ENCODE assay signal across 13 mouse cellular contexts in the genomic region with DNA sequence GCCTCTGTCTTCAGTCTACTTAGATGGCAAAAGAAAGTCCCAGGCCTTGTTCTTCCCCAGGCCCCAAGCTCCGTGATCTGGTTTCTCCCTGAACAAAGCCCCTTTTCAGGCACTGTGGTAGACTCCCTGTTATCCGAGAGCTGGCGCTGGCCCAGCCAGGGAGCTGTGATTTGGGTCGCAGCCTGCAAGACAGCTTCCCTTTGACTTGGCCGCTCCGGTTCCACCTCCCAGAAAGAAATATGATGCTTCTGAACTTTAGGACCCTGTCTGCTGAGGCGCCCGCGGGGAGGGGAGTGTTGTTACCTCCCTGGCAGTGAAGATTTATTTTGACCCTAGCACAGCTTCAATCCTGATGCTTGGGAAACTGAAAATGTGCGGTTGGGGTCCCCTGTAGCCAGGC. TPM values are rescaled to one million over a fixed set of nuclear protein-coding genes. Genes with fewer than 3 reads are reported as not detected.
A peak's percentile ranks its signal among the peaks of the same experiment; 100 is the strongest.
DNase-seq lines count a peak whose midpoint lies in the region; ATAC-seq and TF ChIP-seq lines count a peak whose summit lies in the region.
"Had no signal": no experiment of that assay in that cellular context is flagged by ENCODE, and none has a peak within 500 bp of the region (broad histone marks: within the 10 kb centered on the region; RNA-seq: fewer than 3 reads in every experiment).

No protein-coding gene starts in this region.

- H3K9ac ChIP-seq in heart, embryonic 13.5 days = no peak overlapping the region
- no peak overlapping the region for H3K9ac ChIP-seq in heart, embryonic 12.5 days
- H3K9ac ChIP-seq in lung, embryonic 14.5 days = no peak overlapping the region
- H3K9ac ChIP-seq in embryonic facial prominence, embryonic 13.5 days = no peak overlapping the region
- no peak overlapping the region for H3K9ac ChIP-seq in neural tube, embryonic 14.5 days (replicated peaks; ENCODE audit: low read depth, low read length)
- H3K9ac ChIP-seq: lung, embryonic 15.5 days had no signal

- no peak for TF ChIP-seq CTCF in lung, embryonic 14.5 days (IDR thresholded peaks at IDR 0.05; ENCODE audit: low read depth)

- 0 out of 2 replicates have a peak overlapping the region, but pooled peaks have one; percentile 8 for H3K27ac ChIP-seq in heart, embryonic 13.5 days (replicated peaks)
- H3K27ac ChIP-seq in heart, embryonic 12.5 days (ENCODE audit: poor library complexity, severe bottlenecking) = no peak overlapping the region
- no peak overlapping the region for H3K27ac ChIP-seq in lung, embryonic 14.5 days (ENCODE audit: low read depth)
- peak overlapping the region; percentile 69 for H3K27ac ChIP-seq in embryonic facial prominence, embryonic 13.5 days
- H3K27ac ChIP-seq in neural tube, embryonic 14.5 days (ENCODE audit: low read depth, low read length) = no peak overlapping the region
- H3K27ac ChIP-seq: lung, embryonic 15.5 days had no signal

- no peaks in the 10 kb centered on the region for H3K9me3 ChIP-seq in heart, embryonic 13.5 days
- peaks cover 9% of the 10 kb centered on the region for H3K9me3 ChIP-seq in heart, embryonic 12.5 days (replicated peaks)
- no peaks in the 10 kb centered on the region for H3K9me3 ChIP-seq in lung, embryonic 14.5 days (ENCODE audit: low read depth, low read length)
- no peaks in the 10 kb centered on the region for H3K9me3 ChIP-seq in embryonic facial prominence, embryonic 13.5 days
- H3K9me3 ChIP-seq in neural tube, embryonic 14.5 days (ENCODE audit: control insufficient read depth, low read length) = no peaks in the 10 kb centered on the region
- H3K9me3 ChIP-seq: lung, embryonic 15.5 days had no signal

- no peak for ATAC-seq in heart, embryonic 13.5 days (ENCODE audit: extremely low read depth, insufficient number of reproducible peaks, low FRiP score, low TSS enrichment)
- ATAC-seq in heart, embryonic 12.5 days (ENCODE audit: insufficient number of reproducible peaks, low FRiP score) = no peak
- peak; percentile 60; the same call in 1 of the 2 replicates for ATAC-seq in lung, embryonic 14.5 days (ENCODE audit: insufficient read depth)
- ATAC-seq in embryonic facial prominence, embryonic 13.5 days (ENCODE audit: insufficient number of reproducible peaks, insufficient read depth, low FRiP score, low TSS enrichment, low read depth) = peak; percentile 34; the same call in 1 of the 2 replicates
- peak; percentile 34; the same call in 1 of the 2 replicates for ATAC-seq in neural tube, embryonic 14.5 days (ENCODE audit: low read depth)

- no peak overlapping the region for H3K4me2 ChIP-seq in heart, embryonic 13.5 days
- H3K4me2 ChIP-seq in heart, embryonic 12.5 days = no peak overlapping the region
- no peak overlapping the region for H3K4me2 ChIP-seq in lung, embryonic 14.5 days
- H3K4me2 ChIP-seq in embryonic facial prominence, embryonic 13.5 days = no peak overlapping the region
- H3K4me2 ChIP-seq in neural tube, embryonic 14.5 days (ENCODE audit: low read depth, low read length) = no peak overlapping the region
- H3K4me2 ChIP-seq: lung, embryonic 15.5 days had no signal

- DNase-seq in lung, embryonic 14.5 days = peak; percentile 60
- no peak for DNase-seq in lung, postnatal 10 days
- no peak for DNase-seq in cerebellum, postnatal 4 days (ENCODE audit: low spot score in 2 of 2)
- DNase-seq in layer of hippocampus, adult 9-10 months (ENCODE audit: low spot score) = no peak
- DNase-seq: adrenal gland, adult 2 months; gastrocnemius, postnatal 36 days; midbrain, embryonic 14.5 days had no signal

- no peaks in the 10 kb centered on the region for H3K27me3 ChIP-seq in heart, embryonic 13.5 days (replicated peaks)
- no peaks in the 10 kb centered on the region for H3K27me3 ChIP-seq in heart, embryonic 12.5 days (replicated peaks)
- H3K27me3 ChIP-seq in lung, embryonic 14.5 days (ENCODE audit: insufficient read depth, low read length) = no peaks in the 10 kb centered on the region
- no peaks in the 10 kb centered on the region for H3K27me3 ChIP-seq in embryonic facial prominence, embryonic 13.5 days
- H3K27me3 ChIP-seq in neural tube, embryonic 14.5 days (ENCODE audit: control insufficient read depth, insufficient read depth, low read length) = no peaks in the 10 kb centered on the region
- H3K27me3 ChIP-seq: lung, embryonic 15.5 days had no signal

- no peaks in the 10 kb centered on the region for H3K36me3 ChIP-seq in heart, embryonic 13.5 days
- H3K36me3 ChIP-seq in heart, embryonic 12.5 days = no peaks in the 10 kb centered on the region
- no peaks in the 10 kb centered on the region for H3K36me3 ChIP-seq in lung, embryonic 14.5 days (ENCODE audit: insufficient read depth)
- H3K36me3 ChIP-seq in embryonic facial prominence, embryonic 13.5 days = no peaks in the 10 kb centered on the region
- no peaks in the 10 kb centered on the region for H3K36me3 ChIP-seq in neural tube, embryonic 14.5 days (ENCODE audit: control insufficient read depth, insufficient read depth, low read length)
- H3K36me3 ChIP-seq: lung, embryonic 15.5 days had no signal

- no peak overlapping the region for H3K4me3 ChIP-seq in heart, embryonic 13.5 days
- H3K4me3 ChIP-seq in heart, embryonic 12.5 days = no peak overlapping the region
- no peak overlapping the region for H3K4me3 ChIP-seq in lung, embryonic 14.5 days (ENCODE audit: low read depth, low read length)
- no peak overlapping the region for H3K4me3 ChIP-seq in embryonic facial prominence, embryonic 13.5 days
- H3K4me3 ChIP-seq in neural tube, embryonic 14.5 days (ENCODE audit: low read depth, low read length) = no peak overlapping the region
- H3K4me3 ChIP-seq: lung, embryonic 15.5 days had no signal

- no peaks in the 10 kb centered on the region for H3K4me1 ChIP-seq in heart, embryonic 13.5 days
- H3K4me1 ChIP-seq in heart, embryonic 12.5 days (replicated peaks) = no peaks in the 10 kb centered on the region
- no peaks in the 10 kb centered on the region for H3K4me1 ChIP-seq in lung, embryonic 14.5 days (ENCODE audit: insufficient read depth)
- peaks cover 26% of the 10 kb centered on the region for H3K4me1 ChIP-seq in embryonic facial prominence, embryonic 13.5 days
- H3K4me1 ChIP-seq in neural tube, embryonic 14.5 days (ENCODE audit: control insufficient read depth, insufficient read depth, low read length) = no peaks in the 10 kb centered on the region

- WGBS in heart, embryonic 13.5 days = 52% methylated on average over 10 of the region's 10 CpGs
- 58% methylated on average over 10 of the region's 10 CpGs for WGBS in heart, embryonic 12.5 days
- 17% methylated on average over 10 of the region's 10 CpGs for WGBS in lung, embryonic 14.5 days
- 10% methylated on average over 10 of the region's 10 CpGs for WGBS in embryonic facial prominence, embryonic 13.5 days
- WGBS in neural tube, embryonic 14.5 days = 22% methylated on average over 10 of the region's 10 CpGs

RNA-seq across cellular contexts. Expression of a gene that starts 18.1 kb away (rescaled TPM):
- polyA plus RNA-seq in heart, embryonic 13.5 days (2015; fragmentation: Nextera tagmentation; extraction: Ambion mirVana) = 0.23 and 0.38 TPM in 2 replicates
- polyA plus RNA-seq in heart, embryonic 12.5 days (2016; fragmentation: Nextera tagmentation; extraction: Ambion mirVana) = 0.11 and 0.24 TPM in 2 replicates
- polyA plus RNA-seq in lung, embryonic 14.5 days (2014; fragmentation: Nextera tagmentation; extraction: Ambion mirVana) = 0.38 and 0.58 TPM in 2 replicates
- polyA plus RNA-seq in embryonic facial prominence, embryonic 13.5 days (2015; fragmentation: Nextera tagmentation; extraction: Ambion mirVana) = 1.0 and 2.3 TPM in 2 replicates
- 0.07 and 0.13 TPM in 2 replicates for polyA plus RNA-seq in neural tube, embryonic 14.5 days (2014; fragmentation: Nextera tagmentation; extraction: Ambion mirVana)
- polyA plus RNA-seq: C2C12 had no signal

RNA-seq across cellular contexts. Expression of a gene that starts 42.6 kb away (rescaled TPM):
- not detected in 2 replicates for polyA plus RNA-seq in heart, embryonic 13.5 days (2015; fragmentation: Nextera tagmentation; extraction: Ambion mirVana)
- polyA plus RNA-seq in heart, embryonic 12.5 days (2016; fragmentation: Nextera tagmentation; extraction: Ambion mirVana) = not detected in 2 replicates
- 0.43 and 0.65 TPM in 2 replicates for polyA plus RNA-seq in lung, embryonic 14.5 days (2014; fragmentation: Nextera tagmentation; extraction: Ambion mirVana)
- 0.22 and 1.7 TPM in 2 replicates for polyA plus RNA-seq in embryonic facial prominence, embryonic 13.5 days (2015; fragmentation: Nextera tagmentation; extraction: Ambion mirVana)
- polyA plus RNA-seq in neural tube, embryonic 14.5 days (2014; fragmentation: Nextera tagmentation; extraction: Ambion mirVana) = not detected in 2 replicates
- polyA plus RNA-seq: adrenal gland, adult 2 months; C2C12; midbrain, embryonic 14.5 days had no signal

Comparison
In these comparisons a context has a peak if more than half of its experiments do, and no peak if none do; other contexts are left out.
1. H3K27ac ChIP-seq: peak in heart, embryonic 13.5 days (single experiment) and embryonic facial prominence, embryonic 13.5 days (single experiment); none in heart, embryonic 12.5 days (single experiment), lung, embryonic 14.5 days (single experiment) and neural tube, embryonic 14.5 days (single experiment).
2. ATAC-seq: peak in lung, embryonic 14.5 days (single experiment), embryonic facial prominence, embryonic 13.5 days (single experiment) and neural tube, embryonic 14.5 days (single experiment); none in heart, embryonic 13.5 days (single experiment) and heart, embryonic 12.5 days (single experiment).